Mouse (Mus musculus): ENCODE measurements around the gene Qtrt1.

- TF ChIP-seq CTCF (IDR thresholded peaks at IDR 0.05; ENCODE audit: borderline replicate concordance, insufficient read depth, low read depth, low read length) (no peak), POLR2A (IDR thresholded peaks at IDR 0.05; ENCODE audit: borderline replicate concordance, insufficient read depth, low read length) (no peak)
These were observed 45.4 kb downstream of the Qtrt1 start for GRCm38 (mm10) chr9:21456930-21457634.
